Mouse (Mus musculus) E14TG2a.4 (cell line): ENCODE data around the gene Tmem256.

Experiments
- H3K27me3 ChIP-seq: 2 replicates; pipeline ENCODE4 v1.6.1; 2014; ENCODE audit warnings: low read length, control low read depth; ENCODE audit not compliant: insufficient read depth
- H3K36me3 ChIP-seq: 2 replicates; pipeline ENCODE4 v1.6.1; 2014; ENCODE audit warnings: low read length, control low read depth; ENCODE audit not compliant: insufficient read depth
- H3K4me1 ChIP-seq: replicated peaks from 2 replicates; pipeline ENCODE4 v1.6.1; 2014; ENCODE audit warnings: low read depth, low read length, control low read depth
- H3K4me3 ChIP-seq: replicated peaks from 2 replicates; pipeline ENCODE4 v1.5.1; 2014; ENCODE audit warnings: mild to moderate bottlenecking, low read length
- H3K9me3 ChIP-seq: 2 replicates; pipeline ENCODE4 v1.6.1; 2014; ENCODE audit warnings: low read length, control low read depth
- CTCF ChIP-seq: conservative IDR thresholded peaks from 2 replicates; pipeline ENCODE4 v1.5.1; 2014; ENCODE audit warnings: low read length
- NANOG ChIP-seq: IDR thresholded peaks from 2 replicates; pipeline ENCODE4 v1.6.1; 2014; ENCODE audit warnings: borderline replicate concordance, low read length, mixed read lengths
- POU5F1 ChIP-seq: IDR thresholded peaks from 2 replicates; pipeline ENCODE4 v1.6.1; 2014; ENCODE audit warnings: low read length, borderline replicate concordance

The Tmem256 gene

GRCm38 (mm10) chr11:69806378-69806777 is 31.9 kb upstream of the Tmem256 start:
- no peaks in the 10 kb centered on the region for H3K36me3 ChIP-seq
- H3K4me1 ChIP-seq, result peaks cover 44% of the 10 kb centered on the region
- peaks cover 50% of the 10 kb centered on the region for H3K27me3 ChIP-seq
- TF ChIP-seq CTCF (peak; percentile 27), NANOG (no peak)
- no peaks in the 10 kb centered on the region for H3K9me3 ChIP-seq
- no peak overlapping the region for H3K4me3 ChIP-seq

- Histone ChIP-seq H3K27me3 (peaks cover 46% of the 10 kb centered on the region), H3K36me3 (no peaks in the 10 kb centered on the region), H3K9me3 (no peaks in the 10 kb centered on the region), H3K4me1 (peaks cover 32% of the 10 kb centered on the region), H3K4me3 (no peak overlapping the region)
- TF ChIP-seq POU5F1 (no peak), CTCF (no peak), NANOG (no peak)
These were observed 30.7 kb upstream of the Tmem256 start for GRCm38 (mm10) chr11:69807641-69808040.

- Histone ChIP-seq H3K4me1 (peaks cover 13% of the 10 kb centered on the region), H3K27me3 (peaks cover 38% of the 10 kb centered on the region), H3K9me3 (no peaks in the 10 kb centered on the region), H3K4me3 (no peak overlapping the region), H3K36me3 (no peaks in the 10 kb centered on the region)
- TF ChIP-seq POU5F1, result no peak
- no peak for TF ChIP-seq CTCF
- TF ChIP-seq NANOG, result no peak
These were observed 28.0 kb upstream of the Tmem256 start for GRCm38 (mm10) chr11:69810280-69810679.

GRCm38 (mm10) chr11:69815155-69815554 is 23.2 kb upstream of the Tmem256 start, which contains the start of gene Gm39566:
Gene Gm39566, minus strand, starts transcription at chr11:69815298.
- Histone ChIP-seq H3K36me3 (no peaks in the 10 kb centered on the region), H3K9me3 (no peaks in the 10 kb centered on the region), H3K4me1 (peaks cover 21% of the 10 kb centered on the region), H3K4me3 (no peak within 1 kb of the TSS), H3K27me3 (peaks cover 61% of the 10 kb centered on the region)
- TF ChIP-seq CTCF, result 0 out of 2 replicates have a peak, but pooled peaks have one; percentile 15
- no peak; the same call in 1 of the 2 replicates for TF ChIP-seq NANOG

- TF ChIP-seq POU5F1, result no peak
- no peak for TF ChIP-seq NANOG
- TF ChIP-seq CTCF, result no peak
- H3K36me3 ChIP-seq, result no peaks in the 10 kb centered on the region
- peaks cover 52% of the 10 kb centered on the region for H3K27me3 ChIP-seq
- H3K4me1 ChIP-seq, result peaks cover 21% of the 10 kb centered on the region
- peak overlapping the region; percentile 54 for H3K4me3 ChIP-seq
- no peaks in the 10 kb centered on the region for H3K9me3 ChIP-seq
These were observed 21.8 kb upstream of the Tmem256 start for GRCm38 (mm10) chr11:69816520-69816919.

GRCm38 (mm10) chr11:69818365-69818764 is 19.9 kb upstream of the Tmem256 start, which contains the start of gene Spem2:
Gene Spem2, minus strand, starts transcription at chr11:69818465.
- H3K9me3 ChIP-seq, result no peaks in the 10 kb centered on the region

GRCm38 (mm10) chr11:69818871-69819270 is 19.4 kb upstream of the Tmem256 start:
- Histone ChIP-seq H3K9me3 (no peaks in the 10 kb centered on the region), H3K36me3 (no peaks in the 10 kb centered on the region), H3K4me1 (peaks cover 26% of the 10 kb centered on the region), H3K4me3 (no peak overlapping the region), H3K27me3 (peaks cover 42% of the 10 kb centered on the region)
- TF ChIP-seq NANOG, result no peak
- no peak for TF ChIP-seq CTCF
- no peak for TF ChIP-seq POU5F1

More at GRCm38 (mm10) chr11:69818365-69818764, 19.9 kb upstream of the Tmem256 start, which contains the start of gene Spem2:
- H3K36me3 ChIP-seq, result no peaks in the 10 kb centered on the region
- TF ChIP-seq NANOG (no peak), CTCF (no peak), POU5F1 (no peak)
- peak within 1 kb of the TSS; percentile 54 for H3K4me3 ChIP-seq
- H3K4me1 ChIP-seq, result peaks cover 21% of the 10 kb centered on the region
- peaks cover 41% of the 10 kb centered on the region for H3K27me3 ChIP-seq

- peaks cover 29% of the 10 kb centered on the region for H3K4me1 ChIP-seq
- TF ChIP-seq NANOG (no peak), CTCF (no peak)
- peaks cover 17% of the 10 kb centered on the region for H3K36me3 ChIP-seq
- H3K27me3 ChIP-seq, result peaks cover 38% of the 10 kb centered on the region
- H3K9me3 ChIP-seq, result peaks cover 8% of the 10 kb centered on the region; the same call in 1 of the 2 replicates
- H3K4me3 ChIP-seq, result no peak within 1 kb of the TSS
These were observed 16.2 kb upstream of the Tmem256 start, which contains the start of gene Spem1 for GRCm38 (mm10) chr11:69822080-69822479. Gene Spem1, minus strand, starts transcription at chr11:69822180.

GRCm38 (mm10) chr11:69823456-69823855 is 14.9 kb upstream of the Tmem256 start:
- Histone ChIP-seq H3K36me3 (peaks cover 29% of the 10 kb centered on the region), H3K9me3 (peaks cover 11% of the 10 kb centered on the region; the same call in 1 of the 2 replicates), H3K4me1 (peaks cover 31% of the 10 kb centered on the region), H3K4me3 (no peak overlapping the region), H3K27me3 (peaks cover 25% of the 10 kb centered on the region)
- no peak for TF ChIP-seq NANOG
- no peak for TF ChIP-seq POU5F1
- TF ChIP-seq CTCF, result no peak
